Mouse (Mus musculus) spleen, adult 2 months (tissue): ENCODE data around the gene Serpind1. TPM values are rescaled to one million over a fixed set of nuclear protein-coding genes. Genes with fewer than 3 reads are reported as not detected.

ENCODE experiments used
- DNase-seq, 2 experiments: peaks; one replicate each; pipeline versions ENCODE4 v3.0.0 to v3.0.0-alpha.2; 2012 to 2021; ENCODE audit warnings: low spot score in 2 of 2, low read depth in 1 of 2
- H3K27ac ChIP-seq: fragments of 200-500 bp; 2 replicates; pipeline ENCODE4 v1.5.1; 2012; ENCODE audit warnings: low read length, inconsistent platforms; ENCODE audit not compliant: insufficient read depth
- H3K27me3 ChIP-seq: fragments of 200-500 bp; 2 replicates; pipeline ENCODE4 v1.6.1; 2012; ENCODE audit warnings: mild to moderate bottlenecking, moderate library complexity, low read length, inconsistent platforms; ENCODE audit not compliant: control insufficient read depth, insufficient read depth
- H3K36me3 ChIP-seq: fragments of 200-500 bp; 2 replicates; pipeline ENCODE4 v1.6.1; 2012; ENCODE audit warnings: mild to moderate bottlenecking, low read length, inconsistent platforms; ENCODE audit not compliant: control insufficient read depth, insufficient read depth
- H3K4me1 ChIP-seq: fragments of 200-500 bp; 2 replicates; pipeline ENCODE4 v1.6.1; 2011; ENCODE audit warnings: inconsistent platforms; ENCODE audit not compliant: control insufficient read depth, insufficient read depth, insufficient read length
- H3K4me3 ChIP-seq: fragments of 200-500 bp; 2 replicates; pipeline ENCODE4 v1.5.1; 2011; ENCODE audit warnings: mild to moderate bottlenecking, inconsistent platforms; ENCODE audit not compliant: insufficient read depth, insufficient read length; ENCODE audit errors: extremely low read depth
- CTCF ChIP-seq: fragments of 200-500 bp; IDR thresholded peaks from 2 replicates; pipeline ENCODE4 v1.5.1; 2011; ENCODE audit warnings: mild to moderate bottlenecking, inconsistent platforms; ENCODE audit not compliant: insufficient read depth, insufficient read length, insufficient replicate concordance; ENCODE audit errors: extremely low read depth
- POLR2A ChIP-seq: fragments of 200-500 bp; IDR thresholded peaks from 2 replicates; pipeline ENCODE4 v1.6.1; 2011; ENCODE audit warnings: low read depth, low read length, inconsistent platforms
- WGBS: fragments of 180-500 bp; shearing (Covaris S2); methylation state at CpG from one replicate; pipeline ENCODE4 v1.1.7; 2018; 5-methylcytosine and 5-hydroxymethylcytosine counted together
- polyA plus RNA-seq: library from polyadenylated mRNA; depleted of rRNA; stranded (reverse); fragments of >200 nt; gene quantifications from 2 replicates; pipeline ENCODE4 v1.2.3, GENCODE M21; 2012

The Serpind1 gene
- polyA plus RNA-seq, 1 experiment: 0.14 TPM

DNA sequence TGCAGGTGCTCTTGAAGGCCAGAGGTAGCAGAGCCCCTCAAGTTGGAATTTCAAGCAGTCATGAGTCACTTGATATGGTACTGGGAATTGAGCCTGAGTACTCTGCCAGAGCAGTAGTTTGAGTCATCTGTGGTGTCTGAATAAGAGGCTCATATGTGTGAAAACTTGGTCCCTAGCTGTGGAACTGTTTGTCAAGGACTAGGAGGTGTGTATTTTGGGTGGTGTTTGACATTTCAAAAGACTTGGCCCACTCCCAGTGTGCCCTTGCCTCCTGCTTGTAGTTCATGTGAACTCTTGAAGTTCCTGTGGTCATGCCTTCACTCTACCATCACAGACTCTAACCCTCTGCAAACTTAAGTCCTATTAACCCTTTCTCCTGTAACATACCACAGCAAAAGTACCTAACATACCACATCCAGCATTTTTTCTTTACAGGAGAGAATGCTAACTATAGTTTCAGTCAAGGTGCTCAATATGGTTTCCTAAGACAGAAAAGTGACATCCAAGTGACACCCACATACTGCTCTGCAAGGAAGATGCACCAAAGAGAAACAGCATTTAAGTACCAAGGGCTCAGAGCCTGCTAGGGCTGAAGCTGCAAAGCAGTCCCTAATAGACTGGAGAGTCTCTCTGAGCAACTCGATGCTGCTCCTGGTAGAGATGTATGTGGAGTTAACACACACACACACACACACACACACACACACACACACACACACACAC, 1.2 kb upstream of the Serpind1 start:
- Histone ChIP-seq H3K4me3 (no peak overlapping the region), H3K27ac (no peak overlapping the region), H3K36me3 (peaks cover 4% of the 10 kb centered on the region), H3K4me1 (no peaks in the 10 kb centered on the region), H3K27me3 (no peaks in the 10 kb centered on the region)
- no peak for TF ChIP-seq CTCF
- no peak for TF ChIP-seq POLR2A
- WGBS: 100% methylated on average over 1 of the region's 1 CpGs
- DNase-seq: no peak

DNA sequence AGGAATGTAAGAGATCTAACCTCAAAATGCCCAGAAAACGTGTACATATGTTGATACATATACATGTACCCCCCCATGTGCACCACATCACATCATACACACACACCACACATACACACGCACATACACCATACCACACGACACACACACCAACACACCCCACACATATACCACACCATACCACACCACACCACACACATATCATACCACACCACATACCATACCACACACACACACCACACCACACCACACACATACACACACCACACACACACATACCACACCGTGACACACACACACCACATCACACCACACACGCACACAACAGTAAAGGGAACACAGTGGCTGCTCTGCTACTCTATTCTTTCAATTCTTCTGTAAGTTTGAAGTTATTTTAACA, 684 bp downstream of the Serpind1 start:
- Histone ChIP-seq H3K4me3 (no peak overlapping the region), H3K27me3 (no peaks in the 10 kb centered on the region), H3K4me1 (no peaks in the 10 kb centered on the region), H3K36me3 (peaks cover 3% of the 10 kb centered on the region; the same call in 1 of the 2 replicates), H3K27ac (no peak overlapping the region)
- 94% methylated on average over 5 of the region's 5 CpGs for WGBS
- TF ChIP-seq POLR2A (no peak), CTCF (no peak)
- DNase-seq: no peak

DNA sequence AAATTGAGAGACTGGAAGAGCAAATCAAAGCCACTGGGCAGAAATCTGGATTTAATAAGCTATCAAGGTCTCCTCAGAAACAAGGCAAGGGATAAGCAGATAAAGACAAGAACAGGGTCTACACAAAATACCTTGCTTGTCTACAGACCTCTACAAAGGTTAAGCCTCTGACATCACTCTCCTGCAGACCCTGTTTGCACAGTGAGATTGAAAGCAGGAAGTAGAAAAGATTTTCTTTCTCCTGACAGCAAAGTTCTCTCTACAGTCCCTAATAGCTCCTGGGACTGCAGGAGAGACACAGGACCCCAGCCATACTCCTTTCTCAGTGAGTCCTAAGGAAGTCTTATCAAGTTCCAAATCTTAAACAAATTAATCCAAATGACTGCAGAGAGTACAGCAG, 3.4 kb downstream of the Serpind1 start:
- Histone ChIP-seq H3K27me3 (no peaks in the 10 kb centered on the region), H3K4me3 (no peak overlapping the region), H3K27ac (no peak overlapping the region), H3K36me3 (peaks cover 6% of the 10 kb centered on the region), H3K4me1 (no peaks in the 10 kb centered on the region)
- DNase-seq: no peak
- TF ChIP-seq POLR2A (no peak), CTCF (no peak)

DNA sequence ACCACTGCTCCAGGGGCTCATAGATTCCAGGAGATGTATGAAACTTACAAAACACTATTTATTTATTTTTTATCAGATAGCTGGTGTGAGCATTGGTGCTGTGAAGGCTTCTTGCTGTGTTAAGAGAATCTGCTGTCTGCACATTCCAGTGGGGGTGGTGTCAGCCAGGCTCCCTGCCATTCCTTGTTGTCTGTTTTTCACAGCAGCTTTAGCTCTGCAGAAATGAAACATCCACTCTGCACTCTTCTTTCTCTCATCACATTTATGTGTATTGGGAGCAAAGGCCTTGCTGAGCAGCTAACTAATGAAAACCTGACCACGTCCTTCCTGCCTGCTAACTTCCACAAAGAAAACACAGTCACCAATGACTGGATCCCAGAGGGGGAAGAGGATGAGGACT, 4.9 kb downstream of the Serpind1 start:
- 68% methylated on average over 1 of the region's 1 CpGs for WGBS
- H3K27me3 ChIP-seq: no peaks in the 10 kb centered on the region
- H3K4me3 ChIP-seq: no peak overlapping the region
- H3K27ac ChIP-seq: no peak overlapping the region
- H3K36me3 ChIP-seq: peaks cover 6% of the 10 kb centered on the region
- DNase-seq: no peak
- TF ChIP-seq CTCF: no peak
- no peak for TF ChIP-seq POLR2A
- no peaks in the 10 kb centered on the region for H3K4me1 ChIP-seq

DNA sequence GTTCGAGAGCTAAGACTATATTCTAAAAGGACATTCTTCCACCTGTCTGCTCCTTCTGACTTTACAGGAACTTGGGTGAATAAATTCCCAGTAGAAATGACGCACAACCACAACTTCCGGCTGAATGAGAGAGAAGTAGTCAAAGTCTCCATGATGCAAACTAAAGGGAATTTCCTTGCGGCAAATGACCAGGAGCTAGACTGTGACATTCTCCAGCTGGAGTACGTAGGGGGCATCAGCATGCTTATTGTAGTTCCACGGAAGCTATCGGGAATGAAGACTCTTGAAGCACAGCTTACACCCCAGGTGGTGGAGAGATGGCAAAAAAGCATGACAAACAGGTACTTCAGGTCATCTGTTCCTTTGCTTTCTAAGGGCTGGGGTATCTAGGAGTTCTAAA, 8.5 kb downstream of the Serpind1 start:
- no peak for TF ChIP-seq POLR2A
- no peak for TF ChIP-seq CTCF
- Histone ChIP-seq H3K27me3 (no peaks in the 10 kb centered on the region), H3K4me3 (no peak overlapping the region), H3K36me3 (peaks cover 9% of the 10 kb centered on the region), H3K4me1 (no peaks in the 10 kb centered on the region), H3K27ac (no peak overlapping the region)
- WGBS: 92% methylated on average over 7 of the region's 7 CpGs
- DNase-seq: no peak

DNA sequence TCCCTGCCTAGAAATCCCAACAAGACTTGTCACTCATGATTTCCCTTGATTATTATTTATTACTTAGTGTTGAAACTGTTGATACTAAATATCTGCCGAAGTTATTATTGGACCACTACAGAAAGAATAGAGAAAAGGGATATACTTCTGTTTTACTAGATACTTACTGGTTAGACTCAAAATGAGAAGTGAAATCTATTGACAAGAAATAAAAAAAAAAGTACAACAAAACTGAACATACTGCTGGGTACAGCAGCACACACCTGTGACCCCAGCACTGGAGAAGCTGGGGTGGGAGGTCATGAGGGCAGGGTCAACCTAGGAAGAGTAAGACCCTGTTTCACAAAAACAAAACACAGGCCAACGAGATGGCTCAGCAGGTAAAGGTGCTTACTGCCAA, 9.5 kb downstream of the Serpind1 start:
- H3K36me3 ChIP-seq: peaks cover 9% of the 10 kb centered on the region
- H3K27ac ChIP-seq: no peak overlapping the region
- TF ChIP-seq POLR2A (no peak), CTCF (no peak)
- no peaks in the 10 kb centered on the region for H3K27me3 ChIP-seq
- no peak for DNase-seq
- no peaks in the 10 kb centered on the region for H3K4me1 ChIP-seq
- no peak overlapping the region for H3K4me3 ChIP-seq
- WGBS: 81% methylated on average over 2 of the region's 2 CpGs

DNA sequence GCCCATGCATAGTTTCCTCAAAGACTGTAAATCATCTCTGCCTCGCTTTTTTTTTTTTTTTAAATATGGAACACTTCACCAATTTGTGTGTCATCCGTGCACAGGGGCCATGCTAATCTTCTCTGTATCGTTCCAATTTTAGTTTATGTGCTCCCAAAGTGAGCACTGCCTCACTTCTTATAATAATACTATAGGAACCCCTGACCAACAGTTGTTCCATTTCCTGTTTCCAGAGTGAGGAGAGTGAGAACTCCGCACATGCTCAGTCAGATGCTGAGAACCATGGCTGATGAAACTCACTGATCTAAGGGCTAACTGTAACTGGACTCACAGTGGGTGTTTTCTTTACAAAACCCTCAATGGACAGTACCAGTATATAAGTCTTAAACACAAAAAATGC, 10.7 kb downstream of the Serpind1 start:
- no peak for TF ChIP-seq POLR2A
- TF ChIP-seq CTCF: no peak
- Histone ChIP-seq H3K4me3 (no peak overlapping the region), H3K4me1 (no peaks in the 10 kb centered on the region), H3K27ac (no peak overlapping the region), H3K27me3 (no peaks in the 10 kb centered on the region), H3K36me3 (peaks cover 6% of the 10 kb centered on the region)
- DNase-seq: no peak
- 86% methylated on average over 4 of the region's 4 CpGs for WGBS
